Mouse (Mus musculus) limb, embryonic 14.5 days (tissue): ENCODE results near the gene Ncf1. TPM values are rescaled to one million over a fixed set of nuclear protein-coding genes. Genes with fewer than 3 reads are reported as not detected.
A peak's percentile ranks its signal among the peaks of the same experiment; 100 is the strongest.

Source experiments
- ATAC-seq: fragments of 200-750 bp; cut with Nextera tagmentation; 2 replicates; pipeline ENCODE4 v1.8.0; 2017; ENCODE audit warnings: low read depth, moderate number of reproducible peaks, moderate TSS enrichment; ENCODE audit not compliant: low FRiP score
- DNase-seq: peaks from one replicate; pipeline ENCODE4 v3.0.0-alpha.2; 2015; ENCODE audit warnings: low spot score
- H3K27ac ChIP-seq: fragments of 300-500 bp; sonication (generic); replicated peaks from 2 replicates; pipeline ENCODE4 v1.5.1; 2014; ENCODE audit warnings: low read depth, mild to moderate bottlenecking, low read length, moderate library complexity, mixed read lengths
- H3K27me3 ChIP-seq: fragments of 300-500 bp; sonication (generic); 2 replicates; pipeline ENCODE4 v1.6.1; 2014; ENCODE audit warnings: low read length, mixed read lengths; ENCODE audit not compliant: control insufficient read depth, insufficient read depth
- H3K36me3 ChIP-seq: fragments of 300-500 bp; sonication (generic); 2 replicates; pipeline ENCODE4 v1.6.1; 2014; ENCODE audit warnings: mild to moderate bottlenecking, low read length, moderate library complexity, mixed read lengths; ENCODE audit not compliant: control insufficient read depth, insufficient read depth
- H3K4me1 ChIP-seq: fragments of 300-500 bp; sonication (generic); 2 replicates; pipeline ENCODE4 v1.6.1; 2014; ENCODE audit warnings: antibody characterized with exemption, low read length, mixed read lengths; ENCODE audit not compliant: control insufficient read depth, insufficient read depth
- H3K4me2 ChIP-seq: fragments of 300-500 bp; sonication (generic); replicated peaks from 2 replicates; pipeline ENCODE4 v1.6.1; 2014; ENCODE audit warnings: low read depth, mild to moderate bottlenecking, low read length, moderate library complexity; ENCODE audit not compliant: severe bottlenecking
- H3K4me3 ChIP-seq: fragments of 300-500 bp; sonication (generic); replicated peaks from 2 replicates; pipeline ENCODE4 v1.5.1; 2014; ENCODE audit warnings: low read length
- H3K9ac ChIP-seq: fragments of 300-500 bp; sonication (generic); 2 replicates; pipeline ENCODE4 v1.6.1; 2014; ENCODE audit warnings: mild to moderate bottlenecking, low read depth, low read length, moderate library complexity; ENCODE audit not compliant: severe bottlenecking
- H3K9me3 ChIP-seq: fragments of 300-500 bp; sonication (generic); 2 replicates; pipeline ENCODE4 v1.6.1; 2016; ENCODE audit warnings: low read length; ENCODE audit not compliant: control insufficient read depth
- POLR2A ChIP-seq: fragments of 200-500 bp; IDR thresholded peaks from 2 replicates; pipeline ENCODE4 v1.8.0; 2012; ENCODE audit warnings: inconsistent platforms, mild to moderate bottlenecking, moderate library complexity, borderline replicate concordance; ENCODE audit not compliant: insufficient read depth, insufficient read length; ENCODE audit errors: extremely low read depth
- WGBS: fragments of 180-500 bp; shearing (Covaris S2); extraction: QIAGEN DNeasy Blood & Tissue Kit; methylation state at CpG from one replicate; pipeline ENCODE4 v1.1.7; 2014; 5-methylcytosine and 5-hydroxymethylcytosine counted together
- polyA plus RNA-seq, 2 experiments: library from polyadenylated mRNA; depleted of rRNA in 1 of 2; stranded (reverse) in 1 of 2; unstranded in 1 of 2; fragments of >200 nt; fragmentation: Nextera tagmentation in 1 of 2; extraction: Ambion mirVana in 1 of 2; gene quantifications; 2 replicates each; pipeline versions ENCODE4 v1.2.1 to v1.2.3; 2012 to 2014

Gene Ncf1
- polyA plus RNA-seq, 2 experiments, result 8.3 to 8.4 TPM

GRCm38 (mm10) chr5:134186059-134186458 lies 43.4 kb downstream of the Ncf1 start:
- Histone ChIP-seq H3K27me3 (no peaks in the 10 kb centered on the region), H3K4me1 (peaks cover 12% of the 10 kb centered on the region), H3K36me3 (no peaks in the 10 kb centered on the region), H3K4me2 (no peak overlapping the region), H3K27ac (no peak overlapping the region), H3K4me3 (no peak overlapping the region), H3K9me3 (no peaks in the 10 kb centered on the region), H3K9ac (no peak overlapping the region)
- no peak for DNase-seq
- ATAC-seq, result no peak
- 83% methylated on average over 3 of the region's 3 CpGs for WGBS
- TF ChIP-seq POLR2A, result no peak

- WGBS, result under 1% methylated on average over 90 of the region's 92 CpGs
These were observed 45.3 kb downstream of the Ncf1 start, which contains the start of gene Gtf2ird2 for GRCm38 (mm10) chr5:134183880-134184808. TSS of gene Gtf2ird2 (plus strand) at chr5:134184019.

DNA sequence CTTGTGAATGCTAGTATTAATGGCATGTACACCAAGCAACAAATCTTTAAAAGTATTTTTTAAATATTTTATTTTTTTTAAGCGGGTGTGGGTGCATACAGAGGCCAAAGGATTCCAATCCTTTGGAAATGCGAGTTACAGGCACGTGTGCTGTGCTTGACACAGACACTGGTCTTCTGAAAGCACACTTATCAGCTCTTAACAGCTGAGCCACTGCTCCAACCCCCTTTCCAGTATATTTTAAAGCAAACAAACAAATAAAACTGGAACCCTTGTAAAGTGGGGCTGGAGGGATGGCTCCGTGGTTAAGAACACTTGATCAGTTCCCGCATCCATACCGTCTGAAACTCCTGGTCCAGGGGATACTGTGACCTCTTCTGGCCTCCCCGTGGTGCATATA lies 46.3 kb downstream of the Ncf1 start:
- Histone ChIP-seq H3K9ac (peak overlapping the region; percentile 91), H3K4me2 (peak overlapping the region; percentile 93), H3K4me1 (peaks cover 12% of the 10 kb centered on the region), H3K36me3 (no peaks in the 10 kb centered on the region), H3K4me3 (peak overlapping the region; percentile 75), H3K9me3 (no peaks in the 10 kb centered on the region), H3K27me3 (no peaks in the 10 kb centered on the region), H3K27ac (peak overlapping the region; percentile 92)
- 46% methylated on average over 7 of the region's 7 CpGs for WGBS
- ATAC-seq (no peak), DNase-seq (no peak)
- TF ChIP-seq POLR2A, result no peak

More at GRCm38 (mm10) chr5:134183880-134184808, 45.3 kb downstream of the Ncf1 start, which contains the start of gene Gtf2ird2:
- DNase-seq (peak; percentile 100), ATAC-seq (peak; percentile 95)
- peak; percentile 74; the same call in 1 of the 2 replicates for TF ChIP-seq POLR2A
- H3K4me3 ChIP-seq, result peak within 1 kb of the TSS; percentile 75
- peak within 1 kb of the TSS; percentile 93 for H3K4me2 ChIP-seq
- H3K9ac ChIP-seq, result peak within 1 kb of the TSS; percentile 91
- peaks cover 12% of the 10 kb centered on the region for H3K4me1 ChIP-seq
- H3K27me3 ChIP-seq, result no peaks in the 10 kb centered on the region
- H3K9me3 ChIP-seq, result no peaks in the 10 kb centered on the region
- H3K36me3 ChIP-seq, result no peaks in the 10 kb centered on the region
- peak within 1 kb of the TSS; percentile 92 for H3K27ac ChIP-seq

- H3K4me2 ChIP-seq, result peak overlapping the region; percentile 93
- H3K9me3 ChIP-seq, result no peaks in the 10 kb centered on the region
- no peak for TF ChIP-seq POLR2A
- 0 out of 2 replicates have a peak overlapping the region, but pooled peaks have one; percentile 75 for H3K4me3 ChIP-seq
- H3K27me3 ChIP-seq, result no peaks in the 10 kb centered on the region
- 75% methylated on average over 4 of the region's 4 CpGs for WGBS
- no peak for ATAC-seq
- no peak overlapping the region for H3K27ac ChIP-seq
- no peak for DNase-seq
- H3K4me1 ChIP-seq, result peaks cover 12% of the 10 kb centered on the region
- no peaks in the 10 kb centered on the region for H3K36me3 ChIP-seq
- peak overlapping the region; percentile 91; the same call in 1 of the 2 replicates for H3K9ac ChIP-seq
These were observed 46.7 kb downstream of the Ncf1 start for GRCm38 (mm10) chr5:134182735-134183134.

- H3K36me3 ChIP-seq, result no peaks in the 10 kb centered on the region
- no peak for TF ChIP-seq POLR2A
- WGBS, result 66% methylated on average over 3 of the region's 3 CpGs
- H3K27ac ChIP-seq, result no peak overlapping the region
- no peak overlapping the region for H3K4me2 ChIP-seq
- DNase-seq (no peak), ATAC-seq (no peak)
- peaks cover 12% of the 10 kb centered on the region for H3K4me1 ChIP-seq
- no peaks in the 10 kb centered on the region for H3K27me3 ChIP-seq
- no peaks in the 10 kb centered on the region for H3K9me3 ChIP-seq
- no peak overlapping the region for H3K9ac ChIP-seq
- no peak overlapping the region for H3K4me3 ChIP-seq
These were observed 47.3 kb downstream of the Ncf1 start for GRCm38 (mm10) chr5:134182172-134182571.
